Mouse (Mus musculus) bone marrow, adult 2 months (tissue): Measurements from ENCODE around the gene Tpi1. TPM values are rescaled to one million over a fixed set of nuclear protein-coding genes. Genes with fewer than 3 reads are reported as not detected.
"Not testable (repeated sequence)": the region's sequence is repeated elsewhere in the genome, so short reads cannot be mapped to it uniquely, and the experiment has no call there.

ENCODE experiments used
- H3K27ac ChIP-seq: fragments of 200-500 bp; 2 replicates; pipeline ENCODE4 v1.5.1; 2012; ENCODE audit warnings: low read depth, mild to moderate bottlenecking, control low read depth, inconsistent platforms, low read length; ENCODE audit not compliant: control insufficient read depth, poor library complexity, insufficient read depth
- H3K4me1 ChIP-seq: fragments of 200-500 bp; 2 replicates; pipeline ENCODE4 v1.6.1; 2011; ENCODE audit warnings: low read length; ENCODE audit not compliant: control insufficient read depth, insufficient read depth
- H3K4me3 ChIP-seq: fragments of 200-500 bp; replicated peaks from 2 replicates; pipeline ENCODE3; 2011; ENCODE audit warnings: mild to moderate bottlenecking, low read depth, low read length, control low read depth; ENCODE audit not compliant: control insufficient read depth
- CTCF ChIP-seq: fragments of 200-500 bp; IDR thresholded peaks from 2 replicates; pipeline ENCODE4 v1.5.1; 2011; ENCODE audit warnings: low read length, control low read depth; ENCODE audit not compliant: control insufficient read depth, insufficient read depth
- POLR2A ChIP-seq: fragments of 200-500 bp; IDR thresholded peaks from 2 replicates; pipeline ENCODE4 v1.6.1; 2011; ENCODE audit warnings: low read depth, mild to moderate bottlenecking, control low read depth, low read length, borderline replicate concordance; ENCODE audit not compliant: control insufficient read depth
- WGBS: fragments of 180-500 bp; shearing (Covaris S2); methylation state at CpG from one replicate; pipeline ENCODE4 v1.1.7; 2018; 5-methylcytosine and 5-hydroxymethylcytosine counted together
- polyA plus RNA-seq: library from polyadenylated mRNA; stranded (reverse); fragments of >200 nt; gene quantifications from 2 replicates; pipeline ENCODE4 v1.2.4, GENCODE M21; 2011; ENCODE audit warnings: low replicate concordance; ENCODE audit not compliant: missing spikeins, insufficient read depth, insufficient read length

Gene Tpi1
- polyA plus RNA-seq, 1 experiment = 152 TPM

- WGBS = 81% methylated on average over 3 of the region's 3 CpGs
- H3K4me1 ChIP-seq = peaks cover 2% of the 10 kb centered on the region
- H3K27ac ChIP-seq = no peak overlapping the region
- TF ChIP-seq CTCF = no peak
- TF ChIP-seq POLR2A = no peak
- H3K4me3 ChIP-seq = no peak overlapping the region
Measured at GRCm38 (mm10) chr6:124803061-124803460, 11.0 kb downstream of the Tpi1 start.

- H3K4me1 ChIP-seq, H3K27ac ChIP-seq, H3K4me3 ChIP-seq: not testable (repeated sequence)
- WGBS = 23% methylated on average over 6 of the region's 9 CpGs
Measured at GRCm38 (mm10) chr6:124802400-124802799, 11.7 kb downstream of the Tpi1 start.

GRCm38 (mm10) chr6:124796200-124796599, 17.9 kb downstream of the Tpi1 start:
- H3K4me3 ChIP-seq = no peak overlapping the region
- 76% methylated on average over 2 of the region's 2 CpGs for WGBS
- no peak overlapping the region for H3K27ac ChIP-seq
- H3K4me1 ChIP-seq = no peaks in the 10 kb centered on the region
- no peak for TF ChIP-seq CTCF
- TF ChIP-seq POLR2A = no peak

- no peak overlapping the region for H3K27ac ChIP-seq
- no peak overlapping the region for H3K4me3 ChIP-seq
- TF ChIP-seq POLR2A (no peak), CTCF (no peak)
- no peaks in the 10 kb centered on the region for H3K4me1 ChIP-seq
- 89% methylated on average over 4 of the region's 4 CpGs for WGBS
Measured at GRCm38 (mm10) chr6:124795781-124796180, 18.3 kb downstream of the Tpi1 start.

- H3K4me3 ChIP-seq = no peak overlapping the region
- TF ChIP-seq CTCF = no peak
- no peak for TF ChIP-seq POLR2A
- H3K27ac ChIP-seq = no peak overlapping the region
- WGBS = 82% methylated on average over 3 of the region's 3 CpGs
- no peaks in the 10 kb centered on the region for H3K4me1 ChIP-seq
Measured at GRCm38 (mm10) chr6:124791911-124792310, 22.2 kb downstream of the Tpi1 start.

- Histone ChIP-seq H3K4me3 (no peak overlapping the region), H3K4me1 (no peaks in the 10 kb centered on the region), H3K27ac (no peak overlapping the region)
- no peak for TF ChIP-seq CTCF
- TF ChIP-seq POLR2A = no peak
- 55% methylated on average over 4 of the region's 4 CpGs for WGBS
Measured at GRCm38 (mm10) chr6:124790121-124790520, 24.0 kb downstream of the Tpi1 start.

GRCm38 (mm10) chr6:124789519-124789918, 24.6 kb downstream of the Tpi1 start:
- no peak overlapping the region for H3K27ac ChIP-seq
- WGBS = 78% methylated on average over 4 of the region's 4 CpGs
- H3K4me3 ChIP-seq = no peak overlapping the region
- H3K4me1 ChIP-seq = no peaks in the 10 kb centered on the region
- TF ChIP-seq CTCF = no peak
- no peak for TF ChIP-seq POLR2A

GRCm38 (mm10) chr6:124787722-124788121, 26.4 kb downstream of the Tpi1 start:
- Histone ChIP-seq H3K4me3 (no peak overlapping the region), H3K4me1 (no peaks in the 10 kb centered on the region), H3K27ac (no peak overlapping the region)
- TF ChIP-seq CTCF = no peak
- TF ChIP-seq POLR2A = no peak
- 74% methylated on average over 10 of the region's 10 CpGs for whole genome bisulfite sequencing

GRCm38 (mm10) chr6:124786756-124787420, 27.2 kb downstream of the Tpi1 start:
- 35% methylated on average over 8 of the region's 8 CpGs for WGBS
- TF ChIP-seq POLR2A (no peak), CTCF (no peak)
- H3K27ac ChIP-seq = no peak overlapping the region

More at GRCm38 (mm10) chr6:124786756-124787420, 27.2 kb downstream of the Tpi1 start:
- H3K4me3 ChIP-seq = no peak overlapping the region
- H3K4me1 ChIP-seq = no peaks in the 10 kb centered on the region
